Mouse (Mus musculus) fibroblast of lung, adult 2 months (primary cell): ENCODE measurements around the gene Sema5a.
A peak's percentile ranks its signal among the peaks of the same experiment; 100 is the strongest.
"Not testable (repeated sequence)": the region's sequence is repeated elsewhere in the genome, so short reads cannot be mapped to it uniquely, and the experiment has no call there.

Experiments
- DNase-seq: peaks from one replicate; pipeline ENCODE4 v3.0.0-alpha.2; 2011; ENCODE audit warnings: low read depth

Gene Sema5a

GRCm38 (mm10) chr15:32244344-32244955 lies at the start of gene Sema5a:
TSS of gene Sema5a (plus strand) at chr15:32244810.
- peak; percentile 59 for DNase-seq

GRCm38 (mm10) chr15:32198076-32198475 lies 46.5 kb upstream of the Sema5a start:
- DNase-seq = no peak

GRCm38 (mm10) chr15:32198561-32198960 lies 46.0 kb upstream of the Sema5a start:
- DNase-seq = no peak

GRCm38 (mm10) chr15:32203242-32203641 lies 41.4 kb upstream of the Sema5a start:
- no peak for DNase-seq

- no peak for DNase-seq
These were observed 39.7 kb upstream of the Sema5a start for GRCm38 (mm10) chr15:32204908-32205307.

- DNase-seq = not testable (repeated sequence)
These were observed 29.9 kb upstream of the Sema5a start for GRCm38 (mm10) chr15:32214687-32215086.

- DNase-seq = no peak
These were observed 21.6 kb upstream of the Sema5a start for GRCm38 (mm10) chr15:32223028-32223427.

- DNase-seq = no peak
These were observed 19.2 kb upstream of the Sema5a start for GRCm38 (mm10) chr15:32225394-32225793.

- DNase-seq = no peak
These were observed 18.2 kb upstream of the Sema5a start for GRCm38 (mm10) chr15:32226381-32226780.

- DNase-seq = no peak
These were observed 17.7 kb upstream of the Sema5a start for GRCm38 (mm10) chr15:32226888-32227395.

GRCm38 (mm10) chr15:32230066-32230465 lies 14.5 kb upstream of the Sema5a start:
- no peak for DNase-seq

- DNase-seq = no peak
These were observed 12.4 kb upstream of the Sema5a start for GRCm38 (mm10) chr15:32232189-32232588.

- peak; percentile 47 for DNase-seq
These were observed 11.9 kb upstream of the Sema5a start for GRCm38 (mm10) chr15:32232666-32233141.

GRCm38 (mm10) chr15:32233451-32233850 lies 11.2 kb upstream of the Sema5a start:
- no peak for DNase-seq

GRCm38 (mm10) chr15:32239099-32239498 lies 5.5 kb upstream of the Sema5a start:
- no peak for DNase-seq

- no peak for DNase-seq
These were observed 4.5 kb upstream of the Sema5a start for GRCm38 (mm10) chr15:32240159-32240558.

GRCm38 (mm10) chr15:32241666-32242065 lies 2.9 kb upstream of the Sema5a start:
- DNase-seq = peak; percentile 56

- DNase-seq = peak; percentile 71
These were observed 1.4 kb upstream of the Sema5a start for GRCm38 (mm10) chr15:32243096-32243785.

- DNase-seq = no peak
These were observed 786 bp upstream of the Sema5a start for GRCm38 (mm10) chr15:32243824-32244223.

- DNase-seq = no peak
These were observed 586 bp downstream of the Sema5a start for GRCm38 (mm10) chr15:32244956-32245836.

- no peak for DNase-seq
These were observed 1.4 kb downstream of the Sema5a start for GRCm38 (mm10) chr15:32245837-32246670.
